Mouse (Mus musculus) forebrain, embryonic 13.5 days (tissue): ENCODE measurements at regions not wholly inside any gene's neighbourhood (a gene's known extent, or its start where the extent isn't known, plus 50 kb on each side); places are given as distances from the start of the nearest gene placed in this dataset.

Source experiments
- ATAC-seq: fragments of 200-750 bp; cut with Nextera tagmentation; 2 replicates; pipeline ENCODE4 v1.8.0; 2017
- H3K27ac ChIP-seq: fragments of 300-500 bp; sonication (generic); 2 replicates; pipeline ENCODE4 v1.5.1; 2015; ENCODE audit warnings: inconsistent platforms, mild to moderate bottlenecking, moderate library complexity
- H3K27me3 ChIP-seq: fragments of 300-500 bp; sonication (generic); 2 replicates; pipeline ENCODE4 v1.6.1; 2015; ENCODE audit warnings: mild to moderate bottlenecking, inconsistent platforms
- H3K36me3 ChIP-seq: fragments of 300-500 bp; sonication (generic); 2 replicates; pipeline ENCODE4 v1.6.1; 2015; ENCODE audit warnings: mild to moderate bottlenecking, inconsistent platforms; ENCODE audit not compliant: poor library complexity, severe bottlenecking
- H3K4me1 ChIP-seq: fragments of 300-500 bp; sonication (generic); 2 replicates; pipeline ENCODE4 v1.6.1; 2015; ENCODE audit warnings: inconsistent platforms
- H3K4me2 ChIP-seq: fragments of 300-500 bp; sonication (generic); 2 replicates; pipeline ENCODE4 v1.6.1; 2015; ENCODE audit warnings: inconsistent platforms, mild to moderate bottlenecking, moderate library complexity
- H3K4me3 ChIP-seq: fragments of 300-500 bp; sonication (generic); 2 replicates; pipeline ENCODE4 v1.5.1; 2015; ENCODE audit warnings: mild to moderate bottlenecking, inconsistent platforms
- H3K9ac ChIP-seq: fragments of 300-500 bp; sonication (generic); 2 replicates; pipeline ENCODE4 v1.6.1; 2015; ENCODE audit warnings: mild to moderate bottlenecking, inconsistent platforms
- H3K9me3 ChIP-seq: fragments of 300-500 bp; sonication (generic); replicated peaks from 2 replicates; pipeline ENCODE4 v1.6.1; 2016; ENCODE audit warnings: inconsistent platforms
- WGBS: fragments of 180-500 bp; shearing (Covaris S2); methylation state at CpG from one replicate; pipeline ENCODE4 v1.1.7; 2015; 5-methylcytosine and 5-hydroxymethylcytosine counted together

- Histone ChIP-seq H3K36me3 (no peaks in the 10 kb centered on the region), H3K27ac (no peak overlapping the region), H3K9me3 (no peaks in the 10 kb centered on the region), H3K4me2 (no peak overlapping the region), H3K9ac (no peak overlapping the region), H3K27me3 (no peaks in the 10 kb centered on the region), H3K4me3 (no peak overlapping the region), H3K4me1 (no peaks in the 10 kb centered on the region)
- no peak for ATAC-seq
- 47% methylated on average over 2 of the region's 2 CpGs for WGBS
Observed at GRCm38 (mm10) chr1:103057006-103057405, 1711.3 kb upstream of the Cdh20 start.

- no peak overlapping the region for H3K9ac ChIP-seq
- WGBS = 59% methylated on average over 1 of the region's 1 CpGs
- H3K36me3 ChIP-seq = no peaks in the 10 kb centered on the region
- H3K4me1 ChIP-seq = no peaks in the 10 kb centered on the region
- no peaks in the 10 kb centered on the region for H3K9me3 ChIP-seq
- H3K4me3 ChIP-seq = no peak overlapping the region
- H3K27ac ChIP-seq = no peak overlapping the region
- no peaks in the 10 kb centered on the region for H3K27me3 ChIP-seq
- no peak for ATAC-seq
- H3K4me2 ChIP-seq = no peak overlapping the region
Observed at GRCm38 (mm10) chr1:103071045-103071444, 1697.3 kb upstream of the Cdh20 start.

GRCm38 (mm10) chr1:103076645-103077044 is 1691.7 kb upstream of the Cdh20 start:
- Histone ChIP-seq H3K27me3 (no peaks in the 10 kb centered on the region), H3K9ac (no peak overlapping the region), H3K27ac (no peak overlapping the region), H3K4me1 (no peaks in the 10 kb centered on the region), H3K4me3 (no peak overlapping the region), H3K9me3 (no peaks in the 10 kb centered on the region), H3K36me3 (no peaks in the 10 kb centered on the region), H3K4me2 (no peak overlapping the region)
- no peak for ATAC-seq

GRCm38 (mm10) chr1:103093908-103094648 is 1674.3 kb upstream of the Cdh20 start:
- Histone ChIP-seq H3K4me3 (no peak overlapping the region), H3K4me2 (no peak overlapping the region), H3K4me1 (no peaks in the 10 kb centered on the region), H3K27me3 (no peaks in the 10 kb centered on the region), H3K36me3 (no peaks in the 10 kb centered on the region), H3K27ac (no peak overlapping the region), H3K9me3 (no peaks in the 10 kb centered on the region), H3K9ac (no peak overlapping the region)
- 35% methylated on average over 2 of the region's 2 CpGs for WGBS
- ATAC-seq = peak; percentile 36; the same call in 1 of the 2 replicates
